Mouse (Mus musculus) erythroblast, embryonic 14.5 days (primary cell): ENCODE measurements around the gene Zfp787.

ENCODE experiments used
- GATA1 ChIP-seq: IDR thresholded peaks from 2 replicates; pipeline ENCODE4 v1.6.1; 2012; ENCODE audit warnings: low read length, inconsistent platforms, mixed read lengths
- TAL1 ChIP-seq: IDR thresholded peaks from 3 replicates; pipeline ENCODE4 v1.6.1; 2012; ENCODE audit warnings: low read length, inconsistent platforms, mixed read lengths

- no peak for TF ChIP-seq GATA1
- no peak for TF ChIP-seq TAL1
Observed at GRCm38 (mm10) chr7:6179013-6179412, 23.2 kb upstream of the Zfp787 start.
